Mouse (Mus musculus): ENCODE results near the gene Rft1. TPM values are rescaled to one million over a fixed set of nuclear protein-coding genes. Genes with fewer than 3 reads are reported as not detected.

Rft1 gene
- 12.3 and 12.7 TPM in 2 replicates for total RNA-seq (2015)
- 13.0 and 16.5 TPM in 2 replicates for total RNA-seq (2017)

DNA sequence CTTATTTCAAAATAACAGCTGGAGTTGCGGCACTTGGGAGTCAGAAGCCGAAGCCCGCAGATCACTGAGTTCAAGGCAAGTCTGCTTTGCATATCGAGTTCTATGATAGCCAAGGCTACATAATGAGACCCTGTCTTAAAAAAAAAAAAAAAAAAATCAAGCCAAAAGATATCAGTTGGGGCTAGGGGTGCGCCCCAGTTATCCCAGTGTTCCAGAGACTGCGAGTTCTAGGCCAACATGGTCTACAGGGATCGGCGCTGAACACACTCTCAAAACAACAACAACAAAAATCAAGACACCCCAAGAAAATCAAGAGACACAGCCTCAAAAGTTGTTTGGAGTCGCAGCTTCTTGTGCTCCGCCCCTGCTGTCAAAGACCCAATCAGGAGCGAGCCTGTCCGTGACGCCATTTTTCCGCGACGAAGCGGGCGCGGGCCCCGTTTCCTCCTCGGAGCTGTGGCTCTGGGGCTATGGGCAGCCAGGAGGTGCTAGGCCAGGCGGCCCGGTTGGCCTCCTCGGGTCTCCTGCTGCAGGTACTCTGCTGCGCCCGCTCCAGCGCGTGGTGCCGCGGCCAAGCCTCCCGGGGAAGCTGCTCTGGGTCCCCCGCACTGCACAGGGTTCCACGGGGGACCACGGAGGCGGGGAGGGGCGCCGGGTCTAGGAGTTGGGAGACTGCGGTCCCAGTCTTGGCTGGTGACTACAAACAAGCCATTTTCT, at the start of gene Rft1:
Gene Rft1 (plus strand): TSS at position 418 of the 717 bp plus-strand sequence.
- peak; percentile 92 for ATAC-seq (replicated peaks; ENCODE audit: poor library complexity)

DNA sequence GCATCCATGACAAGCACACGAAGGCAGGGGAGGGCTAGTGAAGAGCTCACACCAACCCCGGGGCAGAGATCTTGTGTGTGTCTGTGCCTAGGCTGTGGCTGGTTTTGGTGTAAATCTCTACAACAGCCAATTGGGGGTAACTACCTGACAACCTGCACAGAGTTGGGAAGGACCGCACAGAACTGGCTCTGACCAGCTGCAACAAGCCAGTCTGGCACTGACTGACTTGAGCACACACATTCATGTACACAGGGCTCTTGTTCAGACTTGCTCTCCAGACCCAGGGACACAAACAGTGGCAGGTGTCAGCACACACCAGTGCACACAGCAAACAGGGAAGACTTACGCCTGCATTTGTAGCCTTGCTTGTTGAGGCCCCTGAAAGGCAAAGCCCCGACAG, 47.3 kb upstream of the Rft1 start:
- no peak for ATAC-seq (replicated peaks; ENCODE audit: poor library complexity)

DNA sequence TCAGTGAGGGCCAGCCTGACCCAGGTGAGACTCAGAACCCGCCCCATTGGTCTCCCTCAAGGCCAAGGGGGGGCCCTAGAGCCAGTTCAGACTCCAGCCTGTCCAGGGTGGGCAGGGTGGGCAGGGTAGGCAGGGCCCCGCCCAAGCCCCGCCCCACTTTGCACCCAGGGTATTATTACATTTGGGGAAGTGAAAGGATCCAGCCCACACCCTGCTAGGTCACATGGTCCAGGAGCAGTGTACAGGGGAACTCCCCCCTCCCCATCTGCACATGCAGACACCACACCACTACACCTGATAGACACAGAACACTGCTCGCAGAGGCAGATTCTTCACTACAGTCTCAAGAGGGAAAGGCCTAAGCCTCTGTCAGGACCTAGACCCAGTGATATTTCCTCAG, 46.5 kb upstream of the Rft1 start:
- peak; percentile 42 for ATAC-seq (replicated peaks; ENCODE audit: poor library complexity)

DNA sequence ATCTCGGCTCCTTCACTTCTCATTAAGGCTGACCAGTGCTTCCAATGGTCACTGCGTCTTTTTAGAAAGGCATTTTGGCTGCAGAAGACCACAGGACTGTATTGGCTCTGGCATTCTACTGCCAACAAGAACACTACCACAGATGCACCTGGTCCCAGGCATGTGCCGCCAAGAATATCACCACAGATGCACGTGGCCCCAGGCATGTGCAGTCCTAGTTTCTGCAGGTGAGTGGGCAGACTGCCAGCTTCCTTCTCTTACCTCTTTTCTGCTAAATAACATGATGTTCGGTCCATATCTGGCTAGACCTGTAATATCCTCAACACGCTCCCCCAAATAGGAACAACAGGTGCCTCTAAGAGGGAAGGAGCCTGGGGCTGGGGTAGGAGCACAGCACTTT, 46.0 kb upstream of the Rft1 start:
- no peak for ATAC-seq (replicated peaks; ENCODE audit: poor library complexity)

DNA sequence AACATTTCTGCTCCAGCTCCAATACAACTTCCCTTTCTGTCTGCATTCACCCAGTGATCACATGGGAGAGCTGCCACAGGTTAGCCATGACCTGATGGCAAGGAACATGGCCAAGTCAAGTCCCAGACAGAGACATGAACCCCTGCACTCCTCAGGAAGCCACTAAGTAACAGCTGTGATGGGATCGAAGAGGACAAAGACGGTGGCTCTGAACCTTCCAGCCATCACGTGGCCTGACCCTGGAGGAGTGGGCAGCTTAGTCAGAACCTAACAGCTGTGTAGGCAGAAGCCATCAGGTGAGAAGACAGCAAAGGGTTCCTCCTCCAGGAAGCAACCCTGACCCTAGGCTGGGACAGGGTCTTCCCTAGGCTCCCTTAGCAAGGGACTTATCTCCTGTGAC, 44.7 kb upstream of the Rft1 start:
- ATAC-seq (replicated peaks; ENCODE audit: poor library complexity): no peak

DNA sequence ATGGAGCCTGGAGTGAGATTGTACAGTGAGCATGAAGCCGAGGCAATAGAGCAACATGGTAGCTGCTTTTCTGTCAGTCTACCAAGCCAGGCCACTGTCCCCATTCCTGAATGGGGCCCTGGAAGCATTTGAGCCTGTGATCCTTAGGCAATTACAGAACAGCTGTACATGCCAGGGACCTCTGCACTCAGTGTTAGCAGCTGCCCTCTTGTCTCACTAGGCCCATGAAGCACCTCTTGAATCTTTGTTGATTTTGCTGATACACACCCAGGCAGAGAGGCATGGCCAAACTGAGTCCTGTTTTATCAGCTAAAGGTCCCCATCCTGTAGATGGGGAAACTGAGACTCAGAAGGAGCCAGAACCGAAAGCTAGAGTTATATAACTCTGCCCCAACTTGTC, 43.9 kb upstream of the Rft1 start:
- no peak for ATAC-seq (replicated peaks; ENCODE audit: poor library complexity)

DNA sequence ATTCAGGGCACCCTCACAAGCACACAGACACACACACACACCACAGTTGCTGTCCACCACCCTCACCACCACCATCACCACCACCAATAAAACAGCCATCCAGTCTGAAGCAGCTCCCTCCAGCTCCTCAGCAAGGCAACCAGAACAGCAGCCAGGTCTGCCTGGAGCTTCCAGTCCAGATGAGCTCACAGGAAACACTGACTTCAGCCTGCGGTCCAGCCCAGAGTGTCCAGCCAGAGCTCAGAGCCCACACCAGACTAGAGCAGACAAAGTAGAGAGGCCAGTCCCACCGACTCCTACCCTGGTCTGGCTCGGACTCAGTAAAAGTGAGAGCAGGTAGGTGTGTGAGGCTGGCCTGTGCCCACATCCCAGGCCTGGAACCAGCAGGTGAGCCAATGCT, 43.2 kb upstream of the Rft1 start:
- no peak for ATAC-seq (replicated peaks; ENCODE audit: poor library complexity)

DNA sequence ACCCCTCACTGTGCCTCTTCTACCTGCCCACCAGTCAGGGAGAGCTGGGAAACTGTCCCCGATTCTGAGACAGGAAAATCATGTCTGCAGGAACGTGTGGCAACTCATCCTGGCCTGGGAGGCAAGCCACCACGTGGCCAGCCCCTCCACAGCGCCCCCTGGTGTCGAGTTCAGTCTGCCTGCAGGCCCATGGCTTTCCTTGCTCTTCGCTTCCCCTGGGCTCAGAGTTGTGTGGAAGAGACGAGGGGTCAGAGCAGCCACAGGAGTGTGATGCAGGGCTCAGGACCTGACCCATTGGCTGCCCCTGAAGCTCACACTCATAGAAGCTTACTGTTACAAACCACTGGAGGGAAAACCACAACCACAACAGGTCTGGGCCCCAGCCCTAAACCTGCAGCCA, 41.6 kb upstream of the Rft1 start:
- peak; percentile 83 for ATAC-seq (replicated peaks; ENCODE audit: poor library complexity)

DNA sequence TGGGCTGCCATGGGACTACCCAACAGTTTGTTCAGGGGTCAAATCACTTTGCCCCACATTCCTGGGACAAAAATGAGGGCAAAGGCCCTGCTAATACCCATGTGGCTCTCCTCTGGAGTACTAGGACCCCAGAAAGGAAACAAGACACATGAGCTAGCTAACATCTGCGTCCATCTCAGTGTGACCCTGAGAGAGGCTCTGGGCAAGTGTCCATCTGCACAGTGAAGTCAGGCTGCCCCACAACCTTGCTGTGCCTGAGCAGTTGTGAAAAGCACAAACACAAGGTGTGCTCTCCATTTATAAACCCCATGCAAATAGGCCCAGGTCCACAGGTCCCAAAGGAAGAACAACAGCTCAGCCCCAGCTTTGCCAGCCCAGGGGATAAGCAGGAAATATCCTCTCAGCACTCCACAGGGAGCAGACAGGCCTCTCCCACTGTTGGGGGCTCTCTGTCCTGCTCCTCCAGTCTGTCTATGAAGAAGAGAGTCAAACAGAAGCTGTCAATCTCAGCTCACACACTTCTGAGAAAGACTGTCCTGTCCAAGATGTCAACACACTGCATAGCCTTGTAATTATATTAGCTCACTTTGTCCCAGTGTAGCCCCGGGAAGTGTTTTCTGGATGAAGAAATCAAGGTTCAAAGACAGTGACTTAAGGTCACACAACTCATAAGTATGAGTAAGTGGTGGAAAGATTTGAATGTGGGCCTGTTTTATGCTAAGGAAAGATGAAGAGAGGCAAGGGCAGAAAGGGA, 41.0 kb upstream of the Rft1 start:
- no peak for ATAC-seq (replicated peaks; ENCODE audit: poor library complexity)

DNA sequence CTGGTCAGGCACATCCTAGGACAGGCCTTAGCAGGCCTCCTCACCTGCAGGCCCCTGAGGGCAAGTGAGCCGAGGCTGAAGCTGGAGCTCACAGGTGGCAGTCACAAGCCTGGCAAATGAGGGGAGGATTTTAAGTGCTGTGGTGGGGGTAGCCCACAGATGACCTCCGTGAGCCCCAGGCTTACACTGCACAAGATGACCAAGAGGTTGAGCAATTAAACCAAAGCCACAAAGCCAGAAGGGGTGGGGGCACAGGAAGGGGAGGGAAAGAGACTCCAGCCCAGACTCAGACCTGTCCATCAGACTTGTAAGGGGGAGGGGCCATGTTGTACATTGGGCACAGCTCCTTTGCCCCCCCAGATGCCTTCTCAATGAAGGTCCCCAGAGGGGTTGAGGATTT, 37.4 kb upstream of the Rft1 start:
- peak; percentile 49 for ATAC-seq (replicated peaks; ENCODE audit: poor library complexity)

DNA sequence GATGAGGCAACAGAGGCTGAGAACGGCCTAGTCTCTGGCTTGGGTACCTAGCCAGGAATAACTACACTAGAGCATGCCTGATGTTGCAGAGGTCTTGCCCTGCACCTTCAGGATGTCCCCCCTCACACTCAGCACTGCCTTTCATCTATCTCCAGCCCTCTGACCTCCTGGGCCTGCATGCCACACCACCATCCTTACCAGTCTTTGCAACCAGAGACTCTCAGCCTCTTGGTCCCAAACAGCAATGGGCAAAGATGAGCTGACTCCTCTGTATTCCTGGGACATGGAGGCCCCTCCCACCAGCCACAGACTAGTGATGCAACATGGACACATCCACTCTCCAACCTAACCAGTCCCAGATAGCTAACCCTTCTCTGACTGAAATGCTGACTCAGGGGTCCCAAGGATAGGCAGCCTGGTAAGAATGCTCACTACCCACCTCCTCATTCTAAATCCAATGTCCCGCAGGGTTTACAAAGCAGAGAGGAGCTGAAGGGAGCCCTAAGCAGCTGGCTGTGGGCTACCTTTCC, 35.3 kb upstream of the Rft1 start:
- no peak for ATAC-seq (replicated peaks; ENCODE audit: poor library complexity)

DNA sequence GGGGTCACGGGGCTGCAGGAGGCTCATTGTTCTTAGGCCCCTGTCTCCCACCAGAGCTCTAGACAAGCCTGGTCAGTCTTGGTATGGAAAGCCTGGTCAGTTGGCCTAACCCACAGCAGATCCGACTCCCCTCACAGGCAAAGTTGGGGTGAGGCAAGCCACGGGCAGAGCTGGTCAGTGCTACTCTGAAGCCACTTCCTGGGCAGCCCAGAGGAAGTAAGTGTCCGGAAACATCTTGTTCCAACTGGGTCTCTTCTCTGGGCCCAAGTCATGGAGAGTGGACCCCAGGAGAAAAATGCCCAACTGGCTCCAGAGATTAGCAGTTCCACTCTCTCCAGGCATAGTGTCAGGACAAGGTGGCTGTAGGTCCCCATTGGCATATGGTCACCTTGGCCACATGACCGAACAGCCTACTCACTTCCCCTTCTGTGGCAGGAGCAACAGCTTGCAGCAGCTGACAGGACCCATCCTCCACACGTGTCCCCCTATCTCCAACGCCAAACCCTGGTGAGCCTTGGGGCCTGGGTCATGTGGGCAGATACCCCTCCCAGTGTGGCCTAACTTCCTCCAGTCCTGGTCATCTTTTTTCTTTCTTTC, 34.1 kb upstream of the Rft1 start:
- peak; percentile 62 for ATAC-seq (replicated peaks; ENCODE audit: poor library complexity)

DNA sequence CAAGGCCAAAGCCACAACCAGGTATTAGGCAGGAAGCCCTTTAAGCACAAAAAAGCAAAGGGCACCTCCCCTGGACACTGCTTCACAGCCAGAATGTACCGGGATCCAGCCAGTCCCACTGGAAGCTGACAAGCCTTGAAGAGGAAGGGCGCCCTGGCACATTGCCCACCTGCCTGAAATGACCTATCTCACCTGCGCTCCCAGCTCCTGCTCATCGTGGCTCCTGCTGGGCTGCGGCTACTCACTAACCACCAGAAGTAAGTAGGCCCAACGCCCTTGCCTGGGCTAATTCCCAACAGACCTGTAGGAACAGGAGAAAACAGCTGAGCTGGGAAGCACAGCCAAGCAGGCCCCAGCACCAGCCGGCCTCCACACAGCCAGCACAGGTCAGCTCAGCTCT, 32.0 kb upstream of the Rft1 start:
- ATAC-seq (replicated peaks; ENCODE audit: poor library complexity): no peak

DNA sequence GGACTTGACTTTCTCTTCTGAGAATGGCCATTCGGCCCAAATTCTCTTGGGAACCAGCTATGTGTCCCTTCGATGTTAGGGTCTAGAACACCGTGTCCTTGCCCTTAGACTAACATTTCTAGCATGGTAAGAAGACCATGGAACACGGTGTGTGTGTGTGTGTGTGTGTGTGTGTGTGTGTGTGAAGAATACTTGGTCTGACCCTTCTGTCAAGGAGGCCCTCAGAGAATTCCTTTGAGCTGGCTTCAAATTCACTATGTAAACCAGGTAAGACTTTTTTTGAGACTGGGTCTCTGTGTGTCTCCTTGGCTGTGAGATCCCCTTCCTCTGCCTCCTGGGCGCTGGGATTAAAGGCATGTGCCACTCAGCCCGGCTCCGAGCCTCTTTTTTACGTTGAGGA, 31.6 kb upstream of the Rft1 start:
- ATAC-seq (replicated peaks; ENCODE audit: poor library complexity): no peak

DNA sequence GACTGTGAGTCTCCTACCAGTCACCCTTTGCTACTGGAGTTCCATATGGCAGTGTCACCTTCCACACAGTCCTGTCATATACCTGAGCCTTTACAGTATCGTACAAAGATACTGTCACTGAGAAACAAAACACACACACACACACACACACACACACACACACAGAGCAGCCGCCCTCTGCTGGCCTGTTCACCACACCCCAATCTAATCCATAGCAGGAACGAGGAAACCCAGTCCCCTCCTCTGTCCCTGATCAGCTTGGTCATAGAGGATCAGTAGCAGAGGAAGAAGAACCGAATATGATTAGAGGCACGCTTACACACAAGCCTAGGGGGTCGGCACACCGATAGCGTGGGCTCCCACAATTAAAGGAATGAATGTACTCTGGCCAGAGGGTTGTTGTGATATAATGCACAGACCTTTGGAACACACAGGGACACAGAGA, 29.9 kb upstream of the Rft1 start:
- peak; percentile 11; the same call in 1 of the 2 replicates for ATAC-seq (replicated peaks; ENCODE audit: poor library complexity)

DNA sequence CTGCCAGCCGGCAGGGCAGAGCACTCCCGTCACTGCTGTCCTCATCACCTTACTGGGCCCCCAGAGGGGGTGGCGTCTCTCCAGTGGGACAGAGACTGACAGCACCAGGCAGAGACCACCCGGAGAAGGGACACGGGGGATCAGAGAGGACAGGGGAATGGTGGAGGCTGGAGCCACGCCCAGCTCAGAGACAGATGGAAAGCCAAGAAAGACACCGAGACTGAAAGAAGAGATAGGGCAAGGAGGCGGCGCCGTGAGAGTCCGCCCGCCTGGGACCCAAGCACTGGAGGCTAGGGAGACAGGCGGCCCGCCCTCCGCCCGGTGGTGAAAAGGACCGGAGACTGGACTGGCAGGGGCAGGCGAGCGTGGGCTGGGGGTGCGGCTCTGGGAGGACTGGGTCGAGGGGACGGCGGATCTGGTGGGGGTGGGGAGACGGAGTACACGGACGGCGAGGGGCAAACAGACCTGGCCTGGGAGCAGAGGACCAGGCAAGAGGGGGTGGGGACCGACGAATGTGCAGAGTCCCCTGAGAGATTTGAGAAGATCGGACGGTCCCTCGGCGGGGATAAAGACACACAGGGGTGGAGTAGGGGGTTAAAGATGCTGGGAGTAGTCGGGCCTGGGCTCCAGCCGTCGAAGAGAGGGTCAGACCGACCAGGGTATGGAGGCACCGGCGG, 28.9 kb upstream of the Rft1 start:
- ATAC-seq (replicated peaks; ENCODE audit: poor library complexity): peak; percentile 57

DNA sequence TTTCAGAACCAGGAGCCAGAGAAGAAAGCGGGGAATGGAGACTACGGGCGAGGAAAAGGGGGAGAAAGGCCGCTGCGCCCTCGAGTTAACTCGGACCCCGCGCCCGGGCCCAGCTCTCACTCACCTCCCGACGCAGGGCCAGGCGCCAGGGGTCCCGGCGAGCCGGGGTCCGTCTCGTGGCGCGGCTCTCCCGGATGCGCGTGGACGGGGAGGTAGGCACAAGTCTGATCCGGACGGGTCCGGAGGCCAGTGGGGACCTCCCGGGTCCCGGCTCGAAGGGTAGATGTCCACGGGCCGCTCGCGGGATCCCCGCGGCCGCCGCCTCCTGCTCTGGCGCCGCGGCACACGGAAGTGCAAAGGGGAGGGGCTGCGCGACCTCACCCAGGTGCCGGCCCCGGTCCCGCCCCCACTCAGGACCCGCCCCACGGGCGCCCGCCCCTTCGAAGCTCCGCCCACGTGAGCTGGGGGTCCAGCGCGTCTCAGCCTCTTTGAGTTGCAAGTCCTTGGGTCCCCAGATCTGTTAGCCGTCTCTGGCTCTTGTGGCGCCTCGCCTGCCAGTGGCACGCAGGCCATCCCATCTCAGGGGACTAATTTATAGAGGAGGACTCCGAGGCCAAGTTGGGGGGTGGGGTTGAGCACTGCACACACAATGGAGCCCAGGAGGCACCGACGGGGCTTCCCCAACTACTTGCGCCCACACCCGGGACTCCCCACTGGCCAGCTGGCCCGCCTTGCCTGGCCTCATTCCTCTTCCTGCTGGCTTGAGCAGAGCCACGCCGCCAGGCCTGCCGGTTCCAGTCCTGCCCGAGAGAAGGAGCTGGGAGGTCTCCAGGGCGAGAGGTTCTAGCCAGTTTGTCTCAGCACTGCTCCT, 28.1 kb upstream of the Rft1 start, which contains the start of gene Prkcd:
Gene Prkcd (minus strand): TSS at position 355 of the 871 bp plus-strand sequence.
- ATAC-seq (replicated peaks; ENCODE audit: poor library complexity): peak; percentile 55

DNA sequence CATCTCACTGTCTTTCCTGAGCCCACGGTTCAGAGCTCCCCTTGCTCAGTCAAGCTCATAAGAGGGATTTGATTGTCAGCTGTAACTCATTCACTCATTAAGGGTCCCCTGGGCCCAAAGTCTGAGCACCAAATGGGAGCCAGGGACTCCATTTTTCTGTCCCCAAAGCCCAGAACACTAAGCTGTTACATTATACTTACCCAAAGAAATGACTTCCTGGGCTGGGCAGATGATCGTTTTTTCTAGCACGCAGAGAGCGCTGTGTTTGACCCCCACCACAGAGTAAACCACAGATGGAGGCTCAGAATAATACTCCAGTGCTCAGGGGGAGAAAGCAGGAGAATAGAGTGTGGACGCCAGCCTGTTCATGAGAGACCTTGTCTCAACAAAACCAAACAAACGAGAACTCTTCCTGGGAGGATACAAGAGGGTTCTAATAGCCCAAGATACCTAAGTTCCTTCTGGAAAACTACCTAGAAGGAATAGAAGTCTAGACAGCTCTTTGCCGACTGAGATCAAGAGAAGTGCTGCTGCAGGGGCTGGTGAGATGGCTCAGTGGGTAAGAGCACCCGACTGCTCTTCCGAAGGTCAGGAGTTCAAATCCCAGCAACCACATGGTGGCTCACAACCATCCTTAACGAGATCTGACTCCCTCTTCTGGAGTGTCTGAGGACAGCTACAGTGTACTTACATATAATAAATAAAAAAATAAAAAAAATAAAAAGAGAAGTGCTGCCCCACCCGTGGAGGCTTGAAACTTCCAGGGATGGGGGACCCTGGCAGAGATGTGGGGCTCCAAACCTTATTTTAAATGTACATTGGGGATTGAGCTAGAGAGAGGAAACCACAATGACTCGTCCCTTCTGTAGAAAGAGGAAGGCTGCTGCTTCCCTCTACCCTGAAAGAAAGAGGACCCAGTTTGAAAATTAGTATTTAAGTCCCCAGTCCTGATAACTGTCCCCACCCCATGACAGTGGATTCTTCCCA, 27.1 kb upstream of the Rft1 start:
- peak; percentile 49 for ATAC-seq (replicated peaks; ENCODE audit: poor library complexity)

DNA sequence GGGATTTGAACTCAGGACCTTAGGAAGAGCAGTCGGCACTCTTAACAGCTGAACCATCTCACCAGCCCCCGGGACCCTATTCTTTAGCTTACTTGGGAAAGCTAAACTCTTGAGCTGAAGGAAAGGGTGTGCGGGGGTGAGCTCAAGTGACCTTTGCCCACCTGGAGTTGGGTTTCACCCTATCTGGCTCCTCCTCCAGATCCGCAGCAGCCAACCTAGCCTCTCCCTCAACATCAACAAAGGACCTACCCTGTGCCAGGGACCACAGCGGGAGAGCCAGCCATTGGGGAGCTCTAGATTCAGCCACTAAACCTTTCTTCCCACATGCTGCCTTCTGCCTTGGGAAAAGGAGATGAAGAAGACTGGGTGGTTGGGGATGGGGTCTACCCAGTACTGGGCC, 25.9 kb upstream of the Rft1 start:
- ATAC-seq (replicated peaks; ENCODE audit: poor library complexity): no peak
